Mouse (Mus musculus) Patski (cell line): Measurements from ENCODE around the gene Sox5. TPM values are rescaled to one million over a fixed set of nuclear protein-coding genes. Genes with fewer than 3 reads are reported as not detected.

ENCODE experiments used
- ATAC-seq: fragments of 100-300 bp; one replicate; pipeline ENCODE4 v1.8.0; 2021
- CTCF ChIA-PET: fragments of 350-600 bp; sonication (Branson Sonifier 250); formaldehyde crosslinking; loops from one replicate; lab custom pipeline; 2022; ENCODE audit warnings: inconsistent platforms; lab: Charles Lee
- POLR2A ChIA-PET: fragments of 350-600 bp; sonication (Branson Sonifier 250); formaldehyde crosslinking; loops from one replicate; lab custom pipeline; 2022; ENCODE audit warnings: antibody characterized with exemption, inconsistent platforms; lab: Charles Lee
- DNase-seq: peaks from one replicate; pipeline ENCODE4 v3.0.0-alpha.2; 2011; ENCODE audit warnings: low read depth, low spot score
- H3K27me3 ChIP-seq: fragments of 371-371 bp; one replicate; pipeline ENCODE4 v1.5.1; 2021
- CTCF ChIP-seq: fragments of 100-300 bp; IDR thresholded peaks from one replicate; pipeline ENCODE4 v1.5.1; 2021
- in situ Hi-C: fragments of 300-500 bp; cut with MboI; formaldehyde crosslinking; loops from 3 replicates; pipeline ENCODE4 v1.11.1; 2018; ENCODE audit warnings: low pct_unique_long_range_greater_than_20kb, mixed read lengths
- polyA plus RNA-seq: library from polyadenylated mRNA; unstranded; gene quantifications from one replicate; pipeline ENCODE4 v1.2.3, GENCODE M21; 2021

The Sox5 gene
- polyA plus RNA-seq, 1 experiment from 2014 or later: 0.26 TPM

DNA sequence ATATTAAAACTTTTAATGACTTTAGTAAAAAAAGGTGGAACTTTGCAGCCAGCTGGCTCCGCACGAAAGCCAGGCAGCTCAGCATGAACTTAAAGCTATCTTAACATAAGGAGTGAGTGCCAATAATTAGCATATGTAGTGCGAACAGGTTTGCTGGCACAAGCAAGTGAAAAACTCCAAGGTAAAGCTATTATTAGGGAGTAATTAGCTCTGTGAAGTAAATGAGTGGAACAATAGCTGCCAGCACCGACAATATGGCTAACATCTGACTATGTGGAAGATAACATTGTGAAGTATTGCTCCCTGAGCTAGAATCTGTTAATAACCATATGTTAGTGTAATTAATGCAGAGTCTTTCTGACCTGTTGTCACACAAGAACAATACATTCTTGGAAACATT is 786.7 kb downstream of the Sox5 start:
- H3K27me3 ChIP-seq: peaks cover 5% of the 10 kb centered on the region
- TF ChIP-seq CTCF: no peak
- ChIA-PET CTCF (interaction anchor here (0.9 kb wide), 1 partner anchor 44 kb away, joined by 3 read pairs; no protein-coding TSS in a partner anchor), POLR2A (no interaction called here)
- in situ Hi-C loops: no loop called here
- ATAC-seq (no peak), DNase-seq (no peak)

DNA sequence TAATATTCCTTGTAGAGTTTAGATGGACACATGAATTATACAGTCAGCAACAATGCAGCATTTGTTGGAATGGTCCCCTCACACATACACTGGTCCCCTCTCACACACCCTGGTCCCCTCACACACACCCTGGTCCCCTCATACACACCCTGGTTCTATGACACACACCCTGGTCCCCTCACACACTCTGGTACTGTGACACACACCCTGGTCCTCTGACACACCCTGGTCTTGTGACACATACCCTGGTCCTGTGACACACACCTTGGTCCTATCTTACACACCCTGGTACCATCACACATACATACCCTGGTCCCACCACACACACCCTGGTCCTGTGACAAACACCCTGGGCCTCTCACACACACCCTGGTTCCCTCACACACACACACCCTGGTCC is 794.2 kb downstream of the Sox5 start:
- TF ChIP-seq CTCF: no peak
- DNase-seq (no peak), ATAC-seq (no peak)
- no peaks in the 10 kb centered on the region for H3K27me3 ChIP-seq
- CTCF ChIA-PET: no interaction called here
- in situ Hi-C loops: no loop called here
- POLR2A ChIA-PET: no interaction called here

- CTCF ChIA-PET: interaction anchor here (0.8 to 1.4 kb wide), 2 partner anchors 93 to 126 kb away, joined by 3 read pairs; no protein-coding TSS in a partner anchor
- in situ Hi-C loops: no loop called here
- no peak for TF ChIP-seq CTCF
- DNase-seq: no peak
- H3K27me3 ChIP-seq: no peaks in the 10 kb centered on the region
- POLR2A ChIA-PET: no interaction called here
- ATAC-seq: no peak
Measured at GRCm38 (mm10) chr6:143980131-143980530, 801.6 kb downstream of the Sox5 start.

DNA sequence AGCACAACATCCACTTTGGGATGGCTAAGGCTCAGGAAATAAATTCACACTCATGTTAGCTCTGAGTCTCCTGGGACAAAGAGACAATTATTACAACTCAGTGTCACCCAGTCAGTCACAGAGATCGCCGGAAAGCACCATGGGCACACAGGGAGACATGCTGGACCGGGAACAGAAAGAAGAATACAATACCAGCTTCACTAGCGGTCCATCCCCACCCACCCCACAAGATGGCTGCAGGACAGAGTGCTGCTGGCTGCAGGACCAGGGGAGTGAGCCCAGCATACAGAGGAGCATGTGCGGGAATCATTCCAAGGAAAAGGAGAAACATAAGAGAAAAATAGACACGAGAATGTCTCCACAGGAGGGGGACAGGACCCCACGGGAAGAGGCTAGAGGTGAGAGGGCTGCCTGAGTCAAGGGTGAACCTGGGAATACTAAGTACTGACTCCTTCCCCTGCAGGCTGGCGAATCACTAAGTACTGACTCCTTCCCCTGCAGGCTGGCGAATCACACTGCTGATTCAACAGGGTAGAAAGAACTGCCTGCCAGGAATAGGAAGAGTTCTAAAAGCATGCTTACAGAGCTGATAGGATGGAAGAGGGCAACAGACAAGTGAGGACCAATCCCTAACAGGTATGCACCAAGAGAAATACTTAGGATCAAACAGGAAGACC is 813.9 kb downstream of the Sox5 start:
- in situ Hi-C loops: no loop called here
- CTCF ChIA-PET: no interaction called here
- no peaks in the 10 kb centered on the region for H3K27me3 ChIP-seq
- DNase-seq: no peak
- TF ChIP-seq CTCF: no peak
- POLR2A ChIA-PET: no interaction called here
- no peak for ATAC-seq

GRCm38 (mm10) chr6:143960487-143960886 is 821.3 kb downstream of the Sox5 start:
- CTCF ChIA-PET: no interaction called here
- H3K27me3 ChIP-seq: no peaks in the 10 kb centered on the region
- in situ Hi-C loops: no loop called here
- no peak for TF ChIP-seq CTCF
- POLR2A ChIA-PET: no interaction called here
- no peak for ATAC-seq
- DNase-seq: no peak

- no peak for DNase-seq
- ChIA-PET POLR2A (no interaction called here), CTCF (no interaction called here)
- in situ Hi-C loops: no loop called here
- H3K27me3 ChIP-seq: no peaks in the 10 kb centered on the region
- ATAC-seq: no peak
- TF ChIP-seq CTCF: no peak
Measured at GRCm38 (mm10) chr6:143960081-143960480, 821.7 kb downstream of the Sox5 start.

DNA sequence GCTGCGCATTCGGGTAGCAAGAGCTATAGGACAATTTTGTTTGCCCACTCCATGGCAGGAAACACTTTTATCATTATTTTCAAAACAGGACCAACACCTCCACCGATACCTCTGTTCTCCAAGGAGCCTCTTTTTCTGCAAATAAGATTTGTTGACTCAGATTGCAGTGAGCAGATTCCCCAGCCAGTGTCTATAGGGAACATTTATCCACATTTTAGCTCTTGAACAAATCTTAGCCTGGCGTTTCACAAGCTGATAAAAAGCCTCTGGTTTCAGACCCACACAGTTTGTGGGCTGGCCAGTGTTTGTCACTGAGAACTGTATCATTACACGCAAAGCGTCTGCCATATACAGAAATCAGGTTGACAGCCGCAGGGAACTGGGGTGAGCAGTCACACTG is 823.4 kb downstream of the Sox5 start:
- H3K27me3 ChIP-seq: no peaks in the 10 kb centered on the region
- POLR2A ChIA-PET: no interaction called here
- DNase-seq (no peak), ATAC-seq (no peak)
- CTCF ChIA-PET: interaction anchor here (1.8 kb wide), 1 partner anchor 11 kb away, joined by 3 read pairs; no protein-coding TSS in a partner anchor
- no peak for TF ChIP-seq CTCF
- in situ Hi-C loops: no loop called here

- DNase-seq (no peak), ATAC-seq (no peak)
- ChIA-PET POLR2A (no interaction called here), CTCF (no interaction called here)
- in situ Hi-C loops: no loop called here
- H3K27me3 ChIP-seq: no peaks in the 10 kb centered on the region
- TF ChIP-seq CTCF: no peak
Measured at GRCm38 (mm10) chr6:143957063-143957462, 824.7 kb downstream of the Sox5 start.

DNA sequence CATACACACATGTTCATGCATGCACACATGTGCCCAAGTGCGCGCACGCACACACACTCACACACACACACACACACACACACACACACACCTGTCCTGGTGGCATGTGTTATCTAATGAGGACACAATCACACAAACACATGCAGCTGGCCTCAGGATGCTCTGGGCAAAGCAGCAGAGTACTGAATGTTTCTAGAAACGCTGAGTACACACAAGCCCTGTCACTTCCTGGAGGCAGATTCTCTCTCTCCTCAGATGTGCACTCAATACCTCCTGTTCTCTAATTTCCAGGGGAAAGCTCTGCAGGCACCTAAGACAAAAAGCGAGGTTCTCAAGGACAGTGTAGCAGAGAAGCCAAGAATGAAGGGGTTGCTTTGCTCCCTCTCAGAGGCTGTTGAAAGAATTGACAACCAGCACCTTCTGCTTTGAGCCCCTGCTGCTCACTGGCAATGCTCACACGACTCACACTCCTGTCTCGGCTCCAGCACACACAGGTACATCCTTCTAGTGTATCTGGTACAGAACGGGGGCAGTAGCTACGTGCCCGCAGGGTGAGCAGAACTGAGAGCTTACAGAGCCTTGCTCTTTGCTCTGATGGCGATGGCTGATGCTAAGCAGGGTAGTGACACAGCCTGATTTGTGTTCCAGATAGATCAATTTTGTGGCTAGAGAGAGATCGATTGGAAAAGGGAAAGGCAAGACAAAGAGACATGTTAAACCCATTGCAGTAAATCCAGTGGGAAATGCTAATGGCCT is 833.0 kb downstream of the Sox5 start:
- ATAC-seq: no peak
- POLR2A ChIA-PET: no interaction called here
- no peaks in the 10 kb centered on the region for H3K27me3 ChIP-seq

GRCm38 (mm10) chr6:143948071-143948470 is 833.7 kb downstream of the Sox5 start:
- no peaks in the 10 kb centered on the region for H3K27me3 ChIP-seq
- CTCF ChIA-PET: no interaction called here
- POLR2A ChIA-PET: no interaction called here
- no peak for DNase-seq
- in situ Hi-C loops: no loop called here
- ATAC-seq: no peak
- no peak for TF ChIP-seq CTCF

More for the DNA sequence above, 833.0 kb downstream of the Sox5 start:
- CTCF ChIA-PET: no interaction called here
- no peak for TF ChIP-seq CTCF
- in situ Hi-C loops: no loop called here
- DNase-seq: no peak

GRCm38 (mm10) chr6:143943126-143943525 is 838.7 kb downstream of the Sox5 start:
- in situ Hi-C loops: no loop called here
- TF ChIP-seq CTCF: no peak
- H3K27me3 ChIP-seq: no peaks in the 10 kb centered on the region
- DNase-seq: no peak
- ATAC-seq: no peak
- ChIA-PET CTCF (no interaction called here), POLR2A (no interaction called here)
